Mouse (Mus musculus): Measurements from ENCODE around the gene Pgam2.

- TF ChIP-seq TAL1 (conservative IDR thresholded peaks at IDR 0.05; ENCODE audit: low read depth, low read length) (no peak), CTCF (IDR thresholded peaks at IDR 0.05; ENCODE audit: low read depth, low read length) (peak; percentile 46), POLR2AphosphoS5 (IDR thresholded peaks at IDR 0.05; ENCODE audit: insufficient replicate concordance, low read depth, low read length) (no peak), GATA1 (IDR thresholded peaks at IDR 0.05; ENCODE audit: borderline replicate concordance, low read length) (no peak)
These were observed 14.3 kb downstream of the Pgam2 start for GRCm38 (mm10) chr11:5789071-5789753.

Measured in G1E (cell line).